Mouse (Mus musculus): ENCODE data around the gene Haao. TPM values are rescaled to one million over a fixed set of nuclear protein-coding genes. Genes with fewer than 3 reads are reported as not detected.

Gene Haao
- polyA plus RNA-seq, 1 experiment from 2014 or later: not detected

DNA sequence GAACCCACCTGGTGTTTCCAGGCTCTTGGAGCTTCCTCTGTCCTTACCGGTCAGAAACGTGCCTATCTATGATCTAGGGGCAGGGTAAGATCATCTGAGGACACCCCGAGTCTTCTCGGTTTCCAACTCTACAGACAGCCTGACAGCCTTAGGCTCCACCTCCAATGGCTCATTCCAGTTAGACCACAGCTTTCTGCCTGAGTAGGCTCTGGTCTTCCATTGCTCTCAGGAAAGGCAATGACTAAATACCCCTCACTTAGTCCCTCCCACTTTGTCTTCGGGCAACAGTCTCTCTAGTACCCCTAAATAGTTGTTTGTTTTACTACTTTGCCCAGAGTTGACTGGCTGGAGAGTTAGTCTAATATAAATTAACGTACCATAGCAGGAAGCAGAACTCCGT, 30.8 kb downstream of the Haao start:
- 92% methylated on average over 7 of the region's 7 CpGs for WGBS
- Histone ChIP-seq H3K27ac (ENCODE audit: low read depth, low read length) (no peak overlapping the region), H3K9ac (ENCODE audit: low read length) (no peak overlapping the region), H3K4me3 (ENCODE audit: low read depth, low read length) (no peak overlapping the region), H3K36me3 (ENCODE audit: control insufficient read depth, insufficient read depth, low read length) (no peaks in the 10 kb centered on the region), H3K9me3 (ENCODE audit: control insufficient read depth, low read length) (no peaks in the 10 kb centered on the region), H3K4me2 (ENCODE audit: low read depth, low read length, severe bottlenecking) (no peak overlapping the region), H3K27me3 (ENCODE audit: control insufficient read depth, insufficient read depth, low read length) (no peaks in the 10 kb centered on the region), H3K4me1 (replicated peaks; ENCODE audit: control insufficient read depth, insufficient read depth, low read length) (no peaks in the 10 kb centered on the region)
- no peak for ATAC-seq (replicated peaks; ENCODE audit: low FRiP score)
- DNase-seq (ENCODE audit: low spot score): no peak

DNA sequence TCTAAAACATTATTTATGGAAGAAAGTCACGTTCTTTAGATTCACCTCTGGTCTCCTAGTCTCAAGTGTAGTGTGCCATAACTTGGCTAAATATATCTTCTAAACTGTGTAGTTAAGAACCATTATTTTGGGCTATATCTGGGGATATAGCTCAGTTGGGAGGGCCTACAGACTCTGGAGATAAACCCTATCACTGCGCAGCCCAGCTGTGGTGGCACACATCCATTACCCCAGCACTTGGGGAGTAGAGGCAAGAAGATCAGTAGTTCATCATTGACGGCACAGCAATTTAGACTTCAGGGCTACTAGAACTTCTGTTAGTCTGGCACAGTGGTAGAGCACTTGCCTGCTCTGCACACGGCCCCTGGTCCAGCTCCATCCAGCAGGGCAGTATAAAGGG, 34.7 kb downstream of the Haao start:
- WGBS: 92% methylated on average over 4 of the region's 4 CpGs
- Histone ChIP-seq H3K9me3 (ENCODE audit: control insufficient read depth, low read length) (no peaks in the 10 kb centered on the region), H3K27me3 (ENCODE audit: control insufficient read depth, insufficient read depth, low read length) (no peaks in the 10 kb centered on the region), H3K9ac (ENCODE audit: low read length) (no peak overlapping the region), H3K4me1 (replicated peaks; ENCODE audit: control insufficient read depth, insufficient read depth, low read length) (no peaks in the 10 kb centered on the region), H3K4me2 (ENCODE audit: low read depth, low read length, severe bottlenecking) (no peak overlapping the region), H3K27ac (ENCODE audit: low read depth, low read length) (no peak overlapping the region), H3K4me3 (ENCODE audit: low read depth, low read length) (no peak overlapping the region), H3K36me3 (ENCODE audit: control insufficient read depth, insufficient read depth, low read length) (no peaks in the 10 kb centered on the region)
- DNase-seq (ENCODE audit: low spot score): no peak
- no peak for ATAC-seq (replicated peaks; ENCODE audit: low FRiP score)

DNA sequence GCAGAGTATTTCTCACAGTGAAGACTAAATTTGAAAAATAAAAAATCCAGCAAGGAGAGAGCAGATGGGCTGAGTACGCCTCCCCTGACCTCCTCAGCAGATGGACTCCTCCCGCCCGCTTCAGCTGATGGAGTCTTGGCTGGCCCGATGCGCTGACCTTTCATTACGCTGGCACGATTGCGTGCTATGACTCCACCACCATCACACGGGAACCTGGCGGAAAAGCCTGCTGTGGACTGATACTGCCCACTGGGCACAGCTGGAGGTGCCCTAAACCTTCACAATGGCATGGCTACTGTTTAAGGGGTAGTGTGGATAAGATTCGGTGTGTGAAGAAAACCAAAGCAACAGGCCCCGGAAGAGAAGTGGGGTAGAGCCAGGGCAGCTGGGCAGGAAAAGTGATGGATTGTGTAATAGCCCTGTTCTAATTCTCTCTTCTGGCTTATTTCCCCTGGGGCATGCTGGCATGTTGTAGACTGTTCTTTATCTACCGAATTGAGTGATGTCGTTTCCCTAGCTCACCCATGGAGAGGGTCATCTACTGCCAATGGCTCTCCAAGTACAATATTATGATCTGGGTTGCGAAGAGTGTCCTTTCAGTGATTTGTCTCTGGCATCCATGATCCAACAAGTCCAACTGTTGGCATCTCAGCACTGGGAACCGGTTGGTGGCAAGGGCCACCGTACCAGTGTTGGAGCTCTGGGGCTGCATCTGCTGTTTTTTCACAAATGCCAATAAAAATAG, 35.4 kb downstream of the Haao start:
- ATAC-seq (replicated peaks; ENCODE audit: low FRiP score): no peak
- no peaks in the 10 kb centered on the region for H3K27me3 ChIP-seq (ENCODE audit: control insufficient read depth, insufficient read depth, low read length)
- no peak overlapping the region for H3K4me2 ChIP-seq (ENCODE audit: low read depth, low read length, severe bottlenecking)
- H3K36me3 ChIP-seq (ENCODE audit: control insufficient read depth, insufficient read depth, low read length): no peaks in the 10 kb centered on the region
- 93% methylated on average over 17 of the region's 17 CpGs for WGBS
- no peaks in the 10 kb centered on the region for H3K9me3 ChIP-seq (ENCODE audit: control insufficient read depth, low read length)
- H3K27ac ChIP-seq (ENCODE audit: low read depth, low read length): no peak overlapping the region
- no peak for DNase-seq (ENCODE audit: low spot score)
- H3K9ac ChIP-seq (ENCODE audit: low read length): no peak overlapping the region
- H3K4me1 ChIP-seq (replicated peaks; ENCODE audit: control insufficient read depth, insufficient read depth, low read length): no peaks in the 10 kb centered on the region
- no peak overlapping the region for H3K4me3 ChIP-seq (ENCODE audit: low read depth, low read length)

DNA sequence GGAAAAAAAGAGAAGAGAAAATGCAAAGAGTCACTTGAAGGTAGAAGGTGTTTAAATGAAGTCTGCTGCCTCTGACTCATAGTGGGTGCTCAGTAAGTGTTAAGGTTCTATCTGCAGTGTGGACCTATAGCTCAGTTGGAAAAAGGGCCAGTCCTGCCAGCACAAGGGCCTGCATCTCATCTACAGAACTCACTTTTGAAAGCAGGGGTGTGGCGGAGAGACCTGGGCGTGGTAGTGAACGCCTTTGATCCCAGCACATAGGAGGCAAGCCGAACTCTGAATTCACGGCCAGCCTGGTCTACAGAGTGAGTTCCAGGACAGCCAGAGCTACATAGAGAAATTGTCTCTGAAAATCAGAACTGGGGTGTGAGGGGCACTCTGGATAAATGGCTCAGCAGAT, 37.5 kb downstream of the Haao start:
- ATAC-seq (replicated peaks; ENCODE audit: low FRiP score) (no peak), DNase-seq (ENCODE audit: low spot score) (no peak)
- H3K4me2 ChIP-seq (ENCODE audit: low read depth, low read length, severe bottlenecking): no peak overlapping the region
- H3K9me3 ChIP-seq (ENCODE audit: control insufficient read depth, low read length): no peaks in the 10 kb centered on the region
- no peak overlapping the region for H3K4me3 ChIP-seq (ENCODE audit: low read depth, low read length)
- no peaks in the 10 kb centered on the region for H3K36me3 ChIP-seq (ENCODE audit: control insufficient read depth, insufficient read depth, low read length)
- no peaks in the 10 kb centered on the region for H3K27me3 ChIP-seq (ENCODE audit: control insufficient read depth, insufficient read depth, low read length)
- WGBS: 87% methylated on average over 5 of the region's 5 CpGs
- H3K4me1 ChIP-seq (replicated peaks; ENCODE audit: control insufficient read depth, insufficient read depth, low read length): no peaks in the 10 kb centered on the region
- H3K27ac ChIP-seq (ENCODE audit: low read depth, low read length): no peak overlapping the region
- no peak overlapping the region for H3K9ac ChIP-seq (ENCODE audit: low read length)

DNA sequence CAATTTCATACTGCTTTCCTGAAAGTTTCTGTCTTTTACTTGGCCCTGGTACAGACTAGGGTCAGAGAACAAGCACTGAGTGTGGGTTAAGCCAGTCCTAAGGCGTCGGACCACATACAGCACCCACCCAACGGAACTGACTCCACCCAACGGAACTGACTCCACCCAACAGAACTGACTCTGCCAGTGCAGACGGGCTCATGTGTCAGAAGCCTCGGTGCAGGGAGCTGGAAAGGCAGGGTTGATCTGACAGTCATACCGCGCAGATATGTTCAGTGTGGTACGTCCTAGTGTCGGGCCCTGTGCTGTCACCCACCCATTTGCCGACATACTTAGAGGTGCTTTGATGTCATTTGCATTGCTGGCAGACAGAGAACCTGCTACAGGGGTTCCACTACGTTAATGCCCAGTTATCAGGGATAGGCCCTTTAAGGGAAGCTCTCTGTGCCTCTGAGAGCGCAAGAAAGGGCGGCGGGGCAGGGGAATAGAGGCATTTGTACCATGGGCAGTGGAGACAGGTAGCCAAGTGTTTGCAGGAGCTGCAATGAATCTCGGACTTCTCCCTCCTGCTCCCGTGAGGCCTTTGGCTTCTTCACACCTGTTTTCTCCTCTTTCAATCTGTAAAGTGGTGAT, 38.5 kb downstream of the Haao start:
- no peak for ATAC-seq (replicated peaks; ENCODE audit: low FRiP score)
- no peaks in the 10 kb centered on the region for H3K27me3 ChIP-seq (ENCODE audit: control insufficient read depth, insufficient read depth, low read length)
- no peaks in the 10 kb centered on the region for H3K9me3 ChIP-seq (ENCODE audit: control insufficient read depth, low read length)
- WGBS: 90% methylated on average over 17 of the region's 17 CpGs
- DNase-seq (ENCODE audit: low spot score): no peak
- no peak overlapping the region for H3K4me3 ChIP-seq (ENCODE audit: low read depth, low read length)
- H3K9ac ChIP-seq (ENCODE audit: low read length): no peak overlapping the region
- H3K4me2 ChIP-seq (ENCODE audit: low read depth, low read length, severe bottlenecking): no peak overlapping the region
- H3K27ac ChIP-seq (ENCODE audit: low read depth, low read length): no peak overlapping the region
- no peaks in the 10 kb centered on the region for H3K36me3 ChIP-seq (ENCODE audit: control insufficient read depth, insufficient read depth, low read length)
- no peaks in the 10 kb centered on the region for H3K4me1 ChIP-seq (replicated peaks; ENCODE audit: control insufficient read depth, insufficient read depth, low read length)

DNA sequence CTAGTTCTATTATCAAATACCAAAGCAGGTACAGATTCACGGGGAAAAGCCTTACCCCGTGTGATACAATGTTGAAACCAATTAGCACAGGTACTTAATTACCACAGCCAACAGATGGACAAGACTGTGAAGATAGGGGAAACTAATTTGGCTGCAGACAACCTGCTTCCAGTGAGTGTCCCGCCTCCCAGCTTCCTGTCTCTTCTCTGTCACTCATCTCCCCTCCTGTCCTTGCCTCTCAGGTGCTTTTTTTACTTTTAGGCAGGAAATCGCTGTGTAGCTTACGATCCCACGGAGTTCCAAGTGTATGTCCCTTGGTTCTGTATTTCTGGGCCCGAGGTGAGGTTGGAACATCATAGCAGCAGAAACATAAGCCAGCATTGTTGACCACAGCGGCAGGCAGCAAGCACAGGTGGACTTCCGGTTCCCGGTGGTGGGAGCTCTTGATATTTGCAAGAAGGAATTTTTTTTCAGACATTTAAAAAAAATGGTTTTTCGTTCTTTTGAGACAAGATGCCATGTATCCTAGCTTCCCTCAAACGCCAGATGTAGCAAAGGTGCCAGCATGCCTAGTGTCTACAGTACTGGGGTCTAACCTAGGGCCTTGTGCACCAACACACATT, 39.2 kb downstream of the Haao start:
- no peaks in the 10 kb centered on the region for H3K27me3 ChIP-seq (ENCODE audit: control insufficient read depth, insufficient read depth, low read length)
- H3K27ac ChIP-seq (ENCODE audit: low read depth, low read length): no peak overlapping the region
- DNase-seq (ENCODE audit: low spot score) (no peak), ATAC-seq (replicated peaks; ENCODE audit: low FRiP score) (no peak)
- no peaks in the 10 kb centered on the region for H3K4me1 ChIP-seq (replicated peaks; ENCODE audit: control insufficient read depth, insufficient read depth, low read length)
- H3K4me3 ChIP-seq (ENCODE audit: low read depth, low read length): no peak overlapping the region
- H3K9me3 ChIP-seq (ENCODE audit: control insufficient read depth, low read length): no peaks in the 10 kb centered on the region
- H3K36me3 ChIP-seq (ENCODE audit: control insufficient read depth, insufficient read depth, low read length): no peaks in the 10 kb centered on the region
- 89% methylated on average over 12 of the region's 12 CpGs for WGBS
- H3K4me2 ChIP-seq (ENCODE audit: low read depth, low read length, severe bottlenecking): no peak overlapping the region
- H3K9ac ChIP-seq (ENCODE audit: low read length): no peak overlapping the region

DNA sequence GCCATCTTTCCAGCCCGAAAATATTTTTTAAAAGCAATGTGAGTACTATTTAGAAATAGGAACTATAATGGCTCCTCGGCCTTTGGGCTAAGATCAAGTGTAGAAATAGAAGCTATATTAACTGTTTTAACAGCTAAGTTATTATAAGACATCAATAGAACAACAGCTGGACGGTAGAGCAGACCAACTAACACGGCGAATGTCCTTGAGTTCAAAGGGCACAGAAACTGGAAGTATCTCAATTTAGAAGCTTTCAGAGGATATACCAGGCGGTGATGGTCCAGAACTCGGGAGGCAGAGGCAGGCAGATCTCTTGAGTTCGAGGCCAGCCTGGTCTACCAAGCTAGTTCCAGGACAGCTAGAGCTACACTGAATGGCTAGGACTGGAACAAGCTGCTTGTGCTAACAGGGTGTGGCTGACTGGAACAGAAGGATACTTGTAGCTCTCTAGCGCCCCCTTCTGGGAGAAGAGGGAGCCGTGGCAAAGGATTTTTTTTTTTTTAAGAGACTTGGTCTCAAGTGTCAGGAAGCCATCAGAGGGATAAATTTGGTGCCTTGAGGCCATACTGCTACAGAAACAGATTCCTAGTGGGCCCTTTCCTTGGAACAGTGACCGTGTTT, 39.9 kb downstream of the Haao start:
- no peaks in the 10 kb centered on the region for H3K36me3 ChIP-seq (ENCODE audit: control insufficient read depth, insufficient read depth, low read length)
- peak; percentile 78 for DNase-seq (ENCODE audit: low spot score)
- no peak overlapping the region for H3K4me3 ChIP-seq (ENCODE audit: low read depth, low read length)
- no peak overlapping the region for H3K4me2 ChIP-seq (ENCODE audit: low read depth, low read length, severe bottlenecking)
- H3K4me1 ChIP-seq (replicated peaks; ENCODE audit: control insufficient read depth, insufficient read depth, low read length): no peaks in the 10 kb centered on the region
- no peak for ATAC-seq (replicated peaks; ENCODE audit: low FRiP score)
- H3K27ac ChIP-seq (ENCODE audit: low read depth, low read length): no peak overlapping the region
- no peaks in the 10 kb centered on the region for H3K27me3 ChIP-seq (ENCODE audit: control insufficient read depth, insufficient read depth, low read length)
- H3K9me3 ChIP-seq (ENCODE audit: control insufficient read depth, low read length): no peaks in the 10 kb centered on the region
- 73% methylated on average over 11 of the region's 11 CpGs for WGBS
- H3K9ac ChIP-seq (ENCODE audit: low read length): no peak overlapping the region

DNA sequence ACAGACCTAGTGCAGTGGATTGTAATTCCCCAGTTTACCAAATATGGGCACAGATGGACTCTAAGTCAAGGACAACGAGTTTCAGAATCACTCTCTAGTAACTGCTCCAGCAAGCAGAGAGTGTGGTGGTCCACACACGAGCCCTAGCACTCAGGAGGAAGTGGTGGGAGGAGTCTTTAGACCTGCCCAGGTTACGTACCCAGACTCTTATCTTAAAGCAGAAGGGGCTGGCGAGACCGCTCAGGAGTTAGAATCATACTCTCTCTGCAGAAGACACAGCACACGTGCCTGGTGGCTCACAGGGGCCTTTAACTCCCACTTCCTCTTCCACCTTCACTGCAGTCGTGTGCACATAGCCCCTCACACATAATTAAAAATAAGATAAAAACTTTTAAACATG, 40.4 kb downstream of the Haao start:
- Histone ChIP-seq H3K36me3 (ENCODE audit: control insufficient read depth, insufficient read depth, low read length) (no peaks in the 10 kb centered on the region), H3K27ac (ENCODE audit: low read depth, low read length) (no peak overlapping the region), H3K4me3 (ENCODE audit: low read depth, low read length) (no peak overlapping the region), H3K9ac (ENCODE audit: low read length) (no peak overlapping the region), H3K9me3 (ENCODE audit: control insufficient read depth, low read length) (no peaks in the 10 kb centered on the region), H3K4me1 (replicated peaks; ENCODE audit: control insufficient read depth, insufficient read depth, low read length) (no peaks in the 10 kb centered on the region), H3K27me3 (ENCODE audit: control insufficient read depth, insufficient read depth, low read length) (no peaks in the 10 kb centered on the region), H3K4me2 (ENCODE audit: low read depth, low read length, severe bottlenecking) (no peak overlapping the region)
- DNase-seq (ENCODE audit: low spot score) (no peak), ATAC-seq (replicated peaks; ENCODE audit: low FRiP score) (no peak)
- 81% methylated on average over 7 of the region's 7 CpGs for WGBS

All from forebrain, embryonic 11.5 days (tissue).